Mouse (Mus musculus): ENCODE data around the gene Ginm1.
"Not testable (repeated sequence)": the region's sequence is repeated elsewhere in the genome, so short reads cannot be mapped to it uniquely, and the experiment has no call there.

Ginm1 gene

DNA sequence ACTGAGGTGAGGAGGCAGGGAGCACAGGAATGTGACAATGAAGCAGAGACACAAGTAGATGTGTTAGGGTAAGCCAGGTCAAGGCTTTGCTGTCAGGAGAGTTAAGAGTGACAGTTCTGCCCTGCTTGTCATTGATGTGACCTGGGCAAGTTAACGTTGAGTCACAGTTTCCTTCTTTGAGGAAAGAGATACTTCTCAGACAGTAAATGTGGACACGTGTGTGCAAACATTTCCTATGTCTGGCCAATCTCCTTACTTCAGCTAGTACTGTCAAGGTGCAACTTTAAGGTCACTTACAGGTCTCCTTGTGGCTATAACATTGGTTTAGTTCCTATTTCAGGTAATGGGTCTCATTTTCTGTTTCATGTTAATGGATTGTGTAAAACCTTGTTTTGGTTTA is 23.9 kb upstream of the Ginm1 start:
- DNase-seq (ENCODE audit: extremely low read depth, low read depth, low spot score) = no peak

DNA sequence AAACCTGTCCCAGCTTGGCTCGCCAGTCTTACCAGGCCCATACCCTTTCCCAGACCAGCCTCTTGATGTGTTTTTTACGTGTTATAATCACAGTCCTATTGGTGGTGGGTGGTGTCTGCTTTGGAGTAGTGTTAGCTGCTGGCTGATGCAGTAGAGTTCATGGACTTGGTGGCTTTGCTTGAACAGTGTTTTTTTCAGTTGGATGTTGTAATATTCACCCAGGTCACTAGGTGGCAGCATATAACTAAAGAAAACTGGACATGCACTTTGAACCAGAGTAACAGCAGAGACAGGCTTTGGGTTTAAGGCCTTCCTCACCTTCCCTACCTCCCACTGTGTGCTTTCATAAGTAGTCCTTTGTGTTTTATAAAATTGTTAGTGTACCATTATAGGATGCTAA is 17.3 kb upstream of the Ginm1 start:
- DNase-seq (ENCODE audit: extremely low read depth, low read depth, low spot score) = no peak

DNA sequence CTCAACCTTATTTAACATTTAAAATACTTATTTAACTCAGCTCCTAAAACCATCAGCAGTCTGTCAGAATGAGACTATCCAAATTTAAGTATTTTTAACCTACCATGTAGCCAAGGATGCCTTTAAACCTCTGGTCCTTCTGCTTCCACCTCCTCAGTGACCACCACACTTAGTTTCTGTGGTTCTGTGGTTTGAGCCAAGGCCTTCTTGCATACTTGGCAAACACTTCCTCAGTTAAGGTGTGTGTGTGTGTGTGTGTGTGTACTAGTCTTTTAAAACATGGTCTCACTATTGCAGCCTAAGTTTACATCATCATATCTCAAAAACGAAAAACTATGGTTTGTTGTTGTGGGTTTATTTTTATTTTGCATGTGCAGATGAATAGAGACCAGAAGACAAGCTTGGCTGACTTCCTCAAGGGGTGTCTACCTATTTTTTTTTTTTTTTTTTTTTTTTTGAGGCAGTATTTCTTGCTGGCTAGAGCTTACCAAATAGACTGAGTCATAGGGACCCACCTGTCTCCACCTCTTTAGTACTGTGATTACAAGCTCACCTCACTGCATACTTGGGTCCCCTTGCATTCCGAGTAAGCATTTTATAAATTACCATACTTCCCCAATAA is 10.0 kb upstream of the Ginm1 start:
- DNase-seq (ENCODE audit: extremely low read depth, low read depth, low spot score) = no peak

DNA sequence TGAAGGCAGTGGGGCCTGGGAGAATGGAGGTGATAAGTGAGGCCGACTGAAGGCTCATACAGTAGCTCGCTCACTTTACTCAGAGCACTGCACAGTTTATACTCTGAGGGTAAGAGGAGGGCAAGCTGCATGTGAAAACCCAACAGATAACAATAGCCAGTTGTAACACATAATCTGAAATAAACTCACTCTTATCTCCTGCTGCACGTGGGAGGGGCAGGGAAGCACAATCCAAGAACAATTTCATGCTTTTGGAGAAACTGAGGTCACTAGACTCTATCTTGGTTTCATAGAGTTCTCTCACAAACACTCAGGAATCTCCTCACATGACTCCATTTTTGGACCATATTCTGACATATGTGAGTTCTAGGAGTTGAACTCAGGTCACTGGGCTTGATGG is 8.6 kb upstream of the Ginm1 start:
- no peak for DNase-seq (ENCODE audit: extremely low read depth, low read depth, low spot score)

DNA sequence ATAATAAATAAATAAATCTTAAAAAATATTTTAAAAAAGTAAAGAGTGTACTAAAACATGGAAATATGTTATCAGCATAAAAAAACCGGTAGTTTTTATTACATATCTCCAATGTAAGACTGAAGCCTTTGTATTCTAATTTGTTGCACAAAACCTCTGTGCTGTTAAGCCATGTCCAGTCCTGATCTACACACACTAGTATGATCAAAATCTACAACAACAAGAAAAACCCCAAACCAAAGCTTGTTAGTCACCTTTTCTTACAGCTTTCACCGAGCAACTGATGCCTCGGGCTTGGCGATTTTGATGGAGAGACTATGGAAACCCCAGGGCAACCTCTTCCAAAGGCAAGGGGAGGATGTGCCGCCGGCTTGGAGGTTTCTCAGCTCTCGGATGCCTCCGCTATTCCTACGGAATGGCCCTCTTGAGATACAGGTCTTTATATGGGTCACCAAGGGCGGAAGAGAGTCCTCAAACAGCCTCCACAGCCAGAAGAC is 322 bp downstream of the Ginm1 start:
- DNase-seq (ENCODE audit: extremely low read depth, low read depth, low spot score) = no peak

DNA sequence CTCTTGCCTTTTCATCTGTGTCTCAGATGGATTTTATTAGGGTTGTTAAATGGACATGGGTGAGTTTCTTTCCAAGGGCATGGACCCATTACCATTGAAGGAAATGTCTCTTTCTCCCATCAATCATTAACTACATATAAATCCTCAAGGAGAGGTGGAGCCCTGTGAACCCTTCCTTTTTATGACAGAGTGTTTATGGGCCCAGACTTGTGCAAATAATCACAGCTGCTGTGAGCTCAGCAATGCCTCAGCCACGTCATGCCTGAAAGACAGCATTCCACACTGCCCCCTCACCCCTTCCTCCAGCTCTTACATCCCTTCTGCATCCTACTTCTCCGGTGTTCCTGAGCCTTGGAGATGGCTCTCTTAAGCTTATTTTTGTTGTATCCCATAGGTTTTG is 5.3 kb downstream of the Ginm1 start:
- no peak for DNase-seq (ENCODE audit: extremely low read depth, low read depth, low spot score)

DNA sequence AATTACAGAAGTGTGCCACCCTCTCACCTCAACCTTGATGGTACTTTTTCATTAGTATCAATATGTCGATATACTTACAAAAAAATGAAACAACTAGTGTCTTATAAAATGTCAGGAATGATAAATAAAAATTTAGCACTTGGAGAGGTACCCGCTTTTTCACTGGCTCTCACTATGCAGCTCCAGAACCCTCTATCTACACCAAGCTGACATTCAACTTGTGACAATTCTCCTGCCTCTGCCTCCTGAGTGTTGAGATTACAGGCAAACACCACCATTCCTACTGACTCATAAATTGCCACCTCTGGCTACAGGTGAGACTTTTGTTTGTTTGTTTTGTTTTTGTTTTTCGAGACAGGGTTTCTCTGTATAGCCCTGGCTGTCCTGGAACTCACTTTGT is 11.4 kb downstream of the Ginm1 start:
- DNase-seq (ENCODE audit: extremely low read depth, low read depth, low spot score) = no peak

DNA sequence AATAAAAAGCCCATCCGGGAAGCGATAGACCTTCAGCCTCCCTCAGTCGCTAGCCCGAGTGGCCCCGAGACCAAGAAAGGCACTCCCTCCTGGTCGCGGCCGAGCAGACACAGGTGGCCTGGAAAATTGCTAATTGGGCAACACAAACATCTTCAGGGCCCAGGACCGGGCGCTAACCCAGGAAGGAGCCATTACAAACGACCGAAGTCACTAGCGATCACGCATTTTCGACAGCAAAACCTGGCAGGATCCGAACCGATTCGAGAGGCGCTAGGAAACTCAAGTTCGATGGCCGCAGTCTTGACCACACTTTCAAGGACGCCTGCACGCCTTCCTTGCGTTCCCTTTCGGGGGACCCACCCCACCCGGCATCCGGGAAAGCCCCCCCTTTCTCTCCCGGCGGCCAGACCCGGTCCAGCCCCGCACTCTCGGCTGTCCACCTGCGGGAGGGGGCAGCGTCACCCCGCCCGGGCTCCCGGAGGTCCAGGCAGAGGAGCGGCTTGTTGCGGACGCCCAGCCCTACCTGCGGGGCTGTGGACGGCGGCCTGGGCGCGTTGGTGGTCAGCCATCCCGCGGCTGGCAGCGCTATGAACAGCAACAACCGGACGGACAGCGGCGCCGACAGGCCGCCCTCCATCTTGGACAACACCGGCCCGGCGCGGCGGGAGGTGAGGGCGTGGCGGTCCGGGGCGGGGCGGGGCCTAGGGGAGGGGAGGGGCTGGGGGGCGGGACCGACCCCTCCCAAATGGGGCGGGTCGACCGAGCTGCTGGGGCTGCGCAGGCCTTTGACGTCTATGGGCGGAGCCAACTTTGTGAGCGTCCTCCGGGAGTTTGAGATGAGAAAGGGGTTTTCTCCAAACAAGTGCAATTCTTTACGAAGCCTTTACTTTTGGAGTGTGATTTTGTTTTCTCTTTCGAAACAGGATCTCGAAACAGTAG is 12.1 kb downstream of the Ginm1 start:
- DNase-seq (ENCODE audit: extremely low read depth, low read depth, low spot score) = no peak

DNA sequence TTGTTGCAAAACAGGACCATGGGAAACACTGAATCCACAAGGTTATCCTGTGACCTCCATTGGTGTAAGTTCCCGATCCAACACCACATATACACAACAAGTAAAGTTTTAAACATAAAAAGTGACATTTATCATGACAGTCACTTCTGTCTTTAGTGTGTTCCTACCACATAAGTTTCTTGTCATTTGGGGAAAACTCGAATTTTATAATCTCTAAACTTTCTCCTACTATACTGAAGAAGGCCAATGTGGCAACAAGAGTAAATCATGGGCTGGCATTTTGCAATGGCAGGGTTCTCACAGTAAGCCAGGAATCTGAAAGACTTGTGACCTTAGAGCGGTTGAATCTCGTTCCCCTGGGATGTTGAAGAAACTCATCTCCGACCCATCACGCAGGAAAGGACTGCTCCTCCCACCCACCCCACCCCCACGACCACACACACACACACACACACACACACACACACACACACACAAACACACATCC is 12.8 kb downstream of the Ginm1 start:
- no peak for DNase-seq (ENCODE audit: extremely low read depth, low read depth, low spot score)

DNA sequence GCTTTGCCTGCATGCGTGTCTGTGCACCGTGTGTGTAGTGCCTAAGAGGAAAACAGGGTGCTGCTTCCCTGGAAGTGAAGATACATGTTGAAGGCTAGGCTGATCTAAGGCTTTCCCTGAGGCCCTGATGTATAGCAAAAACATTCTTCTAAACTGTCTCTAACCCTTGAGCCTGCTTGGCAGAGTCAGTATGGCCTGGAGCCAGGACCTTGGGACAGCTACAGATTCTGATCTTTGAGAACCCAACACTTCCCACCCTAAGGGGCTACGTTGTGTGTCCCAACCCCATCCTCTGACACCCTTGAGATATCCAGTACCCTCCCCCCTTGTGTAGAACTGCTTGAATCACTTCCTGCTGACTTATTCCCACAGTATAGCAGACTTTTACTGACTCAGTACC is 14.3 kb downstream of the Ginm1 start:
- no peak for DNase-seq (ENCODE audit: extremely low read depth, low read depth, low spot score)

DNA sequence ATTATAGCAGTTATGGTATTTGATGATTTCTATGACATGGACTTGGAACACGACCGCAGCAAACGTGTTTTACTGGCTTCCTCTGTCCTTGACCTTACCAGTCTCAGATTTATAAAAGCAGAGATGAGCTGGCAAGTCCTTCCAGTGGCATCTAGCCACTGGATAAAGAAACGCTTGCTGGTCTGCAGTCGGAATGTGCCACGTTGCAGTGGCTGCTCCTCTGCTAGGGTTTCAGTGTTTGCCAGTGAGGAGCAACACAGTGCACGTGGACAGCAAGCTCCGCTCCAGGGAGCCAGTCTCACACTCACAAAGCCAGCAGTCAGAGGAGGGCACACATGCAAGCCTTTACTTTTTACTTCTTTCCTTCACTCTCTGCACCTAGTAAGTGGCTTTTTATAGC is 17.2 kb downstream of the Ginm1 start:
- no peak for DNase-seq (ENCODE audit: extremely low read depth, low read depth, low spot score)

DNA sequence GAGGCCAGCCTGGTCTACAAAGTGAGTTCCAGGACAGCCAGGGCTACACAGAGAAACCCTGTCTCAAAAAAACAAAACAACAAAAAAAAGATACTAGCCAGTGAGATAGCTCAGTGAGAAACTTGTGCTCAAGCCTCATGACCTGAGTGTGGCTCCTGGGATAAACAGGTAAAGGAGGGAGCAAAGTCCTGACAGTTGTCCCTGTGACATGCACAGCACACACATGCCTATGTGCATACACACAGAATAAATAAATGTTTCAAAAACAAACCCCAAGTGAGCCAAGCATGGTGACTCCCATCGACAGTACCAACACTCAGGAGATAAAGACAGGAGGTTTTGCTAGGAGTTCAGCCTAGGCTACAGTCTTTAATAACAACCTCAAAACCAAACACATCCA is 19.9 kb downstream of the Ginm1 start:
- DNase-seq (ENCODE audit: extremely low read depth, low read depth, low spot score) = no peak

DNA sequence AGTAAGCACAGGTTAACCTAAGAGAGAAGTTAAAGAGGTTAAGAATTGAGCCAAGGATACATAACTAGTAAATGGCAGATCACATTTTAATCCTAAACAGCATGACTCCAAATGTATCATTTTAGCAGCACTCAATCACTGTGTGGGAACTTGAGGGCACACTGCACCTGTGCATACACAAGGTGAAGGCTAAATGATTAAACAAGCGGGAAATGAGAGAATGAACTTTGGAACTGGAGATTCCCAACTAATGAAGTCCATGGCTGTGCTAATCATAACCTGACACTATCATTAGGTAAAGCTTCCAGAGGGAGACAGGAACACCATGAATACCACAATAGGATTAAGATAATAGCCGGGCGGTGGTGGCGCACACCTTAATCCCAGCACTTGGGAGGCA is 20.3 kb downstream of the Ginm1 start:
- DNase-seq (ENCODE audit: extremely low read depth, low read depth, low spot score) = no peak

DNA sequence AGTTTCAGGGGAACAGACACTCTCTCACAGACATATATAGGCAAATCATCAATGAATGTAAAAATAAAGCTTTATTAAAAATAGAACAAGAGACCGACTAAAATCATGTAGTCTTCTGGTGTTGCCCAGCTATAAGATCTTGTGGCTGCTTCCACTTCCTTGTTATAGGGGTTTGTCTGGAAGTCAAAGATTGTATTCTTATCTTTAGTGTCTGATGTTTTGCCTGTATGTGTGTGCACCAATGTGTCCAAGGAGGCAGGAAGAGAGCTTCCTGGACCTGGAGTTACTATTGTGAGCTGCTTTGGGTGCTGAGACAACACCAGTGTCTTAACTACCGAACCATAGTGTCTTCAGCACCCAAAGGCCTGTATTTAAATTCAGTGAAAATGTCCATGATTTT is 35.1 kb downstream of the Ginm1 start:
- no peak for DNase-seq (ENCODE audit: extremely low read depth, low read depth, low spot score)

DNA sequence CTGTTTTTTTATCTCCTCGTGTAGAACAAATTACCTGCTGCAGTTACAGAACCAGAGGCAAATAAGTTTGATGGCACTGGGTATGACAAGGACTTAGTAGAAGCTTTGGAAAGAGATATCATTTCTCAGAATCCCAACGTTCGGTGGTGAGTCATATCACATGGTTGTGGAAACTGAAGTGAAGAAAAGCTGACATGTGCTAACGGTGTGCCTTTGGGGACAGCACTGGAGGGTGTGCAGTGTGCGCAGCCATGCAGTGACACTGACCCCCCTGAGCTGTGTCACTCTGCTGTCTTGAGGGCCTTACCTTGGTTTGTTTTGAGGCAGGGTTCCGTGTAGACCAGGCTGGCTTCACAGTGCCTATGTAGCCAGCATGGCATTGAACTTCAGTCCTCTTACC is 43.9 kb downstream of the Ginm1 start:
- no peak for DNase-seq (ENCODE audit: extremely low read depth, low read depth, low spot score)

DNA sequence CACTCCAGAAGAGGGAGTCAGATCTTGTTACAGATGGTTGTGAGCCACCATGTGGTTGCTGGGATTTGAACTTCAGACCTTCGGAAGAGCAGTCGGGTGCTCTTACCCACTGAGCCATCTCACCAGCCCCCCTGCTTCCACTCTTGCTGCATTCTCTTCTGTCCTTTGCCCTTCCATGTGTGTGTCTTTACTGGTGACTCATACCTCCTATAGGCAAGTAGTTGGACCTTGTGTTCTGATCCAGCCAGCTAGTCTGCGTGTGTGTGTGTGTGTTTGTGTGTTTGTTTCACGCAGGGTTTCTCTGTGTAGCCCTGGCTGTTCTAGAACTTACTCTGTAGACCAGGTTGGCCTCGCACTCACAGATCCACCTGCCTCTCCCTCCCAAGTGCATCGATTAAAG is 47.1 kb downstream of the Ginm1 start:
- DNase-seq (ENCODE audit: extremely low read depth, low read depth, low spot score) = not testable (repeated sequence)

DNA sequence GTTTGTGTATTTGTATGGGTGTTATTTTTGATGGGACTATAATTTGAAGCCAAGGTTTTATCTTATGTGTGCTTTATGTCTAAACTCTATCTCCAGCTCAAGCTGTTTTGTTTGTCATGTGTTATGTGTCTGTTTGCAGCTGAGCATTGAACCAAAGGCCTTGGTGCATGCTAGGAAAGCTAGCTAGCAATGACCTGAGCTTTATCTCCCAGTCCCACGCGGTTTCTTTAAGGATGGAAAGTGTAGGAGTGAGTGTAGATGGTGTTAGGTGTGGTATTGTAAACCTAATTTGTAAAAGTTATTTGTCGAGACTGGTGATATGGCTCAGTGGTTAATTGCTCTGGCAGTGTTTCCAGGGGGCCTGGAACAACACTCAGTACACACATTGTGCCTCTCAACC is 54.7 kb downstream of the Ginm1 start:
- DNase-seq (ENCODE audit: extremely low read depth, low read depth, low spot score) = no peak

DNA sequence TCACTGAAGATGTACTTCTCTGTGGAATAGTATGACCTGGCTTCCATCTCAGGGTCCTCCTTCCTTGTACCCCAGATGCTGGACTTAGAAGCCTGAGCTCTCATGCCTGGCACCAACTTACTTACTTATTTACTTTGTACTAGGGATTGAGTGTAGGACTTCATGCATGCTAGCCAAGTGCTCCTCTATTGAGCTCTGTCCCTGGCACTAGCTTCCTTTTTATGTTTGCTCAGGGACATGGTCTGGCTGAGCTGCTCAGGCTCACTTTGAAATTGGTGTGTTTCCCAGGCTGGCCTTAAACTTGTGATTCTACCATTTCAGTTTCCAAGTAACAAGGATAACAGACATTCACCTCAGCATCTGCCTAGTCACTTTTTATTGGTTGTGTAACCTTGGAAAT is 55.5 kb downstream of the Ginm1 start:
- DNase-seq (ENCODE audit: extremely low read depth, low read depth, low spot score) = no peak

DNA sequence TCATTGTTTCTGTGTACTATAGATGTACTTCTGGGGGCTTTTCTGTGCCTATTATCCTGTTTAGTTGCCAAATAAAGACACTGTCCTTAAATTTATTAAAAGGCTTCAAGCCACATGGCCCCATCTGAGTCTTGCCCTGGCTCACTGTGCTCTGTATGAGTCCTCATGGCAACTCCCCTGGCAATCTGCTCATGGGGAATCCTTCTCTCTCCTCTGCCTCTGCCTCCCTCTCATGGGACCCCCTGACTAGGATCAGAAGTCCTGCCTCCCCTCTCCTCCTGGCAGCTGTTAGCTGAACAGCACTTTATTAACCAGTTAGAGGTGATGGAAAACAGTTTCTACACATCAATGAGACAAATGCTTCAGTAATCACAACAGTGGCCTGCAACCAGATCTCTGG is 61.0 kb downstream of the Ginm1 start:
- DNase-seq (ENCODE audit: extremely low read depth, low read depth, low spot score) = no peak

DNA sequence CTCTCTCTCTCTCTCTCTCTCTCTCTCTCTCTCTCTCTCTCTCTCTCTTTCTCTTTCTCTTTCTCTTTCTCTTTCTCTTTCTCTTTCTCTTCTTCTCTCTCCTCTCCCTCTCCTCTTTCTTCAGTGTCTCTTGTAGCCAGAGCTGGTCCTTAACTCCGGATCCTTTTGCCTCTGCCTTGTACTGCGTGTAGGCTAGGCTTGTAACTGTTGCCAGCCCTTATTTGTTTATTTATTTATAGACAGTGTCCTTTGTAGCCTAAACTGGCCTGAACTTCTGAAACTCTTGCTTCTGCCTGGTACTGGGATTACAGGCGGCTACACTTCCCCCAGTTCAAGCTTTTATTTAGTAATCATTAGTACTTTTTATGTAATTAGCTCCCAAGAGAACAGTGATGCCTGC is 65.6 kb downstream of the Ginm1 start:
- DNase-seq (ENCODE audit: extremely low read depth, low read depth, low spot score) = no peak

DNA sequence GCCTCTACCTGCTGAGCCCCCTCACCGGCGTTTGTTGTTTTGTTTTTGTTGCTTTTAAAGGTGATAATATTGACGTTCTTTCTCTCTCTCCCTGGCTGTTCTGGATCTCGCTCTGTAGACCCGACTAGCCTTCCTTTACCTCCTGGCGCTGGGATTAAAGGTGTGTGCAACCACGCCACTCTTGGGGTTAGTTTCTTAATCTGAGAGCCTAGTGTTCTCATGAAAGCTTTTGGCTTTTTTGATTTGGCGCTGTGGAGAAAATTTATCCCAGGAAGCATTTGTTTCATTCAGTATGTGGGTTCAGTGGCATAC is 66.2 kb downstream of the Ginm1 start:
- DNase-seq (ENCODE audit: extremely low read depth, low read depth, low spot score) = no peak

DNA sequence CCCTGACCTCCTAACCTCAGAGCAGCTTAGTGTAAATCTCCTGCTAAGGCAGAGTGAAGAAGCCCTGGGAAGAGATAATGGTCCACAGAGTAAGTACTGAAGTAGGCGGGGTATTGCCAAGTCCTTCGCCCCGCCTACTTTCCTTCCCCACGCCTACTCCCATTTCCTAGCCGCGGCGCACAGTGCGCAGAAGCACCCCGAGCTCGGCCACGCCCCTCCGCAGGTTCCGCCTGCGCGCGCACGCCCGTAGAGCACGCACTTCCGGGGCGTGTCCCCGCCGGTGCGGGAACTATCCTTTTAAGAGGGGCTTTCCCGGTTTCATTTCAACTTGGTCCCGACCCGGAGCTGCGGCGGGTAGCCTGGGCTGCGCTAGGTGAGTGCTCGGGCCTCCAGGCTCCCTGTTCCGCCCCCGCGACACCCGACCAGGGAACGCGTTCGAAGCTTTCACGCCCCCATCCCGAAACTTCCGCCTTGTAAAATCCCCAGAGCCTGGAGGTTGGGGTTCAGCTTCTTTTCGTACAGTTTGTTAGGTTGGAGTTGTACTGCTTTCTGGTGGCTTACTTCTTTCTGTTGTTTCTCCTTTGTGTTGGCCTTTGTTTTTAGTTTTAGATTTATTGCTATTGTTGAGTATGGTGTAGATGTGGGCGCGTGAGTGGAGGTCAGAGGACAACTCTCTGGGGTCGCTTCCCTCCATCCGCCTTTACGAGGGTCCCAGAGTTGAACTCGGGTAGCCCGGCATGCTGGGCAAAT is 66.7 kb downstream of the Ginm1 start, which contains the start of gene Katna1:
Gene Katna1 (plus strand): TSS at position 250 of the 750 bp plus-strand sequence.
- peak; percentile 58 for DNase-seq (ENCODE audit: extremely low read depth, low read depth, low spot score)
